Mouse (Mus musculus) midbrain, embryonic 15.5 days (tissue): Measurements from ENCODE around the gene Ei24. TPM values are rescaled to one million over a fixed set of nuclear protein-coding genes. Genes with fewer than 3 reads are reported as not detected.

Experiments used
- ATAC-seq: fragments of 200-750 bp; cut with Nextera tagmentation; replicated peaks from 2 replicates; pipeline ENCODE4 v1.8.0; 2017; ENCODE audit warnings: moderate TSS enrichment
- H3K27ac ChIP-seq: fragments of 300-500 bp; sonication (generic); 2 replicates; pipeline ENCODE4 v1.5.1; 2015; ENCODE audit warnings: mild to moderate bottlenecking, inconsistent platforms
- H3K27me3 ChIP-seq: fragments of 300-500 bp; sonication (generic); replicated peaks from 2 replicates; pipeline ENCODE4 v1.6.1; 2015; ENCODE audit warnings: inconsistent platforms
- H3K36me3 ChIP-seq: fragments of 300-500 bp; sonication (generic); replicated peaks from 2 replicates; pipeline ENCODE4 v1.6.1; 2015; ENCODE audit warnings: inconsistent platforms
- H3K4me1 ChIP-seq: fragments of 300-500 bp; sonication (generic); 2 replicates; pipeline ENCODE4 v1.6.1; 2015; ENCODE audit warnings: inconsistent platforms
- H3K4me2 ChIP-seq: fragments of 300-500 bp; sonication (generic); 2 replicates; pipeline ENCODE4 v1.6.1; 2015; ENCODE audit warnings: inconsistent platforms, mild to moderate bottlenecking, moderate library complexity
- H3K4me3 ChIP-seq: fragments of 300-500 bp; sonication (generic); 2 replicates; pipeline ENCODE4 v1.5.1; 2015; ENCODE audit warnings: mild to moderate bottlenecking, inconsistent platforms
- H3K9ac ChIP-seq: fragments of 300-500 bp; sonication (generic); 2 replicates; pipeline ENCODE4 v1.6.1; 2015; ENCODE audit warnings: mild to moderate bottlenecking, inconsistent platforms
- H3K9me3 ChIP-seq: fragments of 300-500 bp; sonication (generic); 2 replicates; pipeline ENCODE4 v1.6.1; 2016; ENCODE audit warnings: inconsistent platforms
- WGBS: fragments of 180-500 bp; shearing (Covaris S2); methylation state at CpG from one replicate; pipeline ENCODE4 v1.1.7; 2015; ENCODE audit warnings: mixed read lengths; 5-methylcytosine and 5-hydroxymethylcytosine counted together
- polyA plus RNA-seq: library from polyadenylated mRNA; unstranded; fragments of >200 nt; fragmentation: Nextera tagmentation; extraction: Ambion mirVana; gene quantifications from 2 replicates; pipeline ENCODE4 v1.2.1, GENCODE M21; 2015

Ei24 gene
- polyA plus RNA-seq, result 113 and 115 TPM in 2 replicates

DNA sequence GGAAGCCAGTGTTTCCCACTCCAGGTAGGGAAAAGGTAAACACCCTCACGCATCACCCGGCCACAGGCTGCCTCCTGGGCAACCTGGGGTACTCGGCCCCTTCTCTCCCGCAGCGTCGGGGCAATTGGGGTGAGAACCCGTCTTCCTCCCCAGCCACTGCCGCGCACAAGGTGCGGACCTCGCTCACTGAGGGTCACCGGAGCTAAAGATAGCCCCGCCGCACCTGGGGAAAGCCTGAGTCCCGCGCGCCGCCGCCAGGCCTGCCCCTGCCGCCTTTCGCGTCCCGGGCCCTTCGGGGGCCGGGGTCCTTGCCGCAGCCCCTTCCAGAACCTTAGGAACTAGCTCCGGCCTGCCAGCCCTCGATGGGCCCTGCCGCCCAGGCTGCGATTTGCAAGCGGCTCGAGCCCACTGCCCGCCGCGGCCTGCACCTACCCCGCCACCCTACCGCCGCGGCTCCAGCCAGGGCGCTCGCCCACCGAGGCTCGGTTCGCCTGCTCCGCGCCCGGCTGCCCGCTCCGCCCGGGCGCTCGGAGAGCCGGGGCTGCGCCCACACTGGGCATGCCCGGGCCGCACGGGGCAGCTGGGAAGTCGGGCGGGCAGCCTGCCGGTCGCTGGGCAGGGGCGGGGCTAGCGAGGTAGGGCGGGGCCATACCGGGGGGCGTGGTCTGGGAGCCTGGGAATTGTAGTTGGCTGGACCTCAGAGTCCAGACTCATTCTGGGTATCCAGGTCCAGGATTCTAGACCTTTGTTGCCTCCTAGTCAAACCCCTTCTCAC, at the start of gene Ei24:
Gene Ei24, minus strand, starts transcription at position 613 of the 775 bp plus-strand sequence.
- ATAC-seq, result peak; percentile 99
- H3K36me3 ChIP-seq, result no peaks in the 10 kb centered on the region
- H3K4me1 ChIP-seq, result peaks cover 31% of the 10 kb centered on the region
- peak within 1 kb of the TSS; percentile 82 for H3K27ac ChIP-seq
- peak within 1 kb of the TSS; percentile 90 for H3K4me2 ChIP-seq
- H3K27me3 ChIP-seq, result no peaks in the 10 kb centered on the region
- under 1% methylated on average over 49 of the region's 66 CpGs for WGBS
- H3K9me3 ChIP-seq, result no peaks in the 10 kb centered on the region
- peak within 1 kb of the TSS; percentile 99 for H3K4me3 ChIP-seq
- H3K9ac ChIP-seq, result peak within 1 kb of the TSS; percentile 98

DNA sequence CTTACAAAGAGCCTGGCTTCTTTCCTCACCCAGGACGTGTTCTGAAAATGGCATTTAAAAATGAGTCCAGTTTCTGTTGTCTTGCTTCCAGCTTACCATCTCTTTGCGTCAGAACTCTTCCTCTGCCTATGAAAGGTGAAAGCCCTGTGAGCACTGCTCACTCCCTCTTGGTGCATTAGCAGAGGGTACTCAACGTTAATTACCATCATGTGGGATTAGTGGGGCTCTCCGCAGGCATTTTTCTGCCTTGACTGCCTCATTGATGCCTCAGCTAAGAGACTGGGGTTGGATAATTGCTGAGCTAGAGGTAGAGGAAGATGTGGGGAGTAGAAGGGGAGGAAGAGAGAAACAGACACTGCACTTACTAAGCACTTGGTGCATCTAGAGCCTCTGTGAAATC, 49.2 kb upstream of the Ei24 start:
- no peaks in the 10 kb centered on the region for H3K27me3 ChIP-seq
- no peak overlapping the region for H3K27ac ChIP-seq
- H3K4me1 ChIP-seq, result no peaks in the 10 kb centered on the region
- no peak for ATAC-seq
- no peaks in the 10 kb centered on the region for H3K9me3 ChIP-seq
- 30% methylated on average over 4 of the region's 4 CpGs for WGBS
- no peak overlapping the region for H3K4me2 ChIP-seq
- no peak overlapping the region for H3K9ac ChIP-seq
- H3K36me3 ChIP-seq, result peaks cover 62% of the 10 kb centered on the region
- H3K4me3 ChIP-seq, result no peak overlapping the region

DNA sequence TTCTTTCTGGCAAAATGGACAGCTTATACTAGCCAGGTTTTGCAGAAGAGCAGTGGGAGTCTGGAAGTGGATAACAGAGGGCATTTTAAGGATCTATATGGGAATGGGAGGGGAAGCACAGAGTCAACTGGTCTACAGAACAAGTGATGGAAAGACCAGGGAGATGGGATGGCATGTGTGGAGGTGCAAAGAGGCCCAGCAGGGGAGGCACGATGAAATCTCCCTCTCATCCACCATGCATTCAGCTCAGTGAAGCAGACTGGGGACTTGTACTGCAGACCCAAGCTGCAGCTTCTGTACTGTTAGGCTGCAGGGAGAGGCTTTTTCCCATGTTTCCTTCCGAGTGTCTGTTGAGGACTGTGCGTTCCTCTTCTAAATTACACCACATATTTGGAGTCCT, 36.7 kb upstream of the Ei24 start:
- Histone ChIP-seq H3K4me1 (peaks cover 41% of the 10 kb centered on the region), H3K9me3 (no peaks in the 10 kb centered on the region)

DNA sequence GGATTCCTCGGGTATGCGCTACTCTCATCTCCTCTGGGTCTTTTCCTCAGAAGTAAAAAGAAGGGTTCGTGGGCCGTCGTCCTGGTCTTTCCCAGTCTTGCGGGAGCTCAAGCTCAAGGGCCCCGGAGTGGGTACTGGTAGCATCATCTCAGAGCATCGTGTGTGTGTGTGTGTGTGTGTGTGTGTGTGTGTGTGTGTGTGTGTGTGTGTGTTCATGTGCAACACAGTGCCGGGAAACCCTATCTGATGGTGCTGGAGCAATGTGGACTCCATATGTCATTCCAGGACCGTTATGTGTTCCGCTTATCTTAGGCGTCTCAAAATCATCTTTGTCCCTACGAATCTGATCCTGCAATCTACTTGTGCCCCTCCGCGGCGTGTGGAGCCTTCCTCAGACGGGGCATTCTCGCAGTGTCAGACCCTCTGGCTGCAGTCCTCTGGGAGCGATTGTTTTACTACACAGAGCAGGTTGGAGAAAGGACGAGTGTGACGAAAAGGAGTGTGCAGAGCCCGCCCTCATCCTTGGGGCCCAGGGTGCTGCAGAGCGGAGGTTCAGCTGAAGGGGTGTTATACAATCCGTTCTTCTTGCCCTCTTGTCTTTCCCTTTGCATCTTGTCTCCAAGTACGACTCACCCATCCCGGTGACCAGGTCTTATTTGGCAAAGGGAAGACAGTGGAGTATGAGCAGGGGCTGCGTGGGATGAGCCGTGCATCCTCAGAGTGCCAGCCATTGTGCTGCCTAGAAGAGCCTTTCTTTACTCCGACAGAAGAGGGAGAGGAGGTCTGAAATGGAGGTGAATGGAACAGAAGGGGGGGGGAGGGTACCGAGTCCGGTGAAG, 36.1 kb upstream of the Ei24 start:
- H3K27ac ChIP-seq, result peak overlapping the region; percentile 96
- H3K4me2 ChIP-seq, result peak overlapping the region; percentile 78
- peaks cover 41% of the 10 kb centered on the region for H3K4me1 ChIP-seq
- no peaks in the 10 kb centered on the region for H3K36me3 ChIP-seq
- H3K4me3 ChIP-seq, result peak overlapping the region; percentile 88
- no peaks in the 10 kb centered on the region for H3K27me3 ChIP-seq
- H3K9me3 ChIP-seq, result no peaks in the 10 kb centered on the region
- peak overlapping the region; percentile 81 for H3K9ac ChIP-seq
- ATAC-seq, result peak; percentile 80
- WGBS, result under 1% methylated on average over 30 of the region's 31 CpGs

More for the DNA sequence above, 36.7 kb upstream of the Ei24 start:
- Histone ChIP-seq H3K27me3 (no peaks in the 10 kb centered on the region), H3K9ac (peak overlapping the region; percentile 81), H3K36me3 (no peaks in the 10 kb centered on the region), H3K4me2 (peak overlapping the region; percentile 78), H3K4me3 (peak overlapping the region; percentile 88), H3K27ac (peak overlapping the region; percentile 96)
- 3% methylated on average over 3 of the region's 3 CpGs for WGBS
- peak; percentile 13 for ATAC-seq

DNA sequence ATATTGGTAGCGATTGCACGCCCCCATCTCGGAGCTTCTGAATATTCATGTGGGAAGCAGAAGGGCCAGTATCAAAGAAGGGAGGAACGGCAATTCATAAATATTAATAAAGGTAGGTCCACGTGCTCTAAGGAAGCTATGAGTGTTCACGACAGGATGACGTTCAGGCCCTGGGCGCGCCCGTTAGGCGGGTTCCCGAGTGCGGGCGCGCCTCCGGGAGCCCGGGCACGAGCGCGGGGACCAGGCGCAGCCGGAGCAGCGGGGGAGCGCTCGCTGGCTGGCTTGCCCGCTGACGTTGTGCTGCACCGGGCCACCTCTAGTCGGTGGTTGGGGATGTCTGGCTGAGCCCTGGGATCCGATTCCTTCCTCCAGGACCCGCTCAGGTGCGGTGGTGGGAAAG, 35.3 kb upstream of the Ei24 start:
- ATAC-seq, result peak; percentile 93
- H3K27ac ChIP-seq, result peak overlapping the region; percentile 96
- H3K9me3 ChIP-seq, result no peaks in the 10 kb centered on the region
- no peaks in the 10 kb centered on the region for H3K27me3 ChIP-seq
- under 1% methylated on average over 32 of the region's 32 CpGs for WGBS
- H3K4me3 ChIP-seq, result peak overlapping the region; percentile 88
- peaks cover 38% of the 10 kb centered on the region for H3K4me1 ChIP-seq
- H3K36me3 ChIP-seq, result no peaks in the 10 kb centered on the region
- peak overlapping the region; percentile 78 for H3K4me2 ChIP-seq
- peak overlapping the region; percentile 81 for H3K9ac ChIP-seq

DNA sequence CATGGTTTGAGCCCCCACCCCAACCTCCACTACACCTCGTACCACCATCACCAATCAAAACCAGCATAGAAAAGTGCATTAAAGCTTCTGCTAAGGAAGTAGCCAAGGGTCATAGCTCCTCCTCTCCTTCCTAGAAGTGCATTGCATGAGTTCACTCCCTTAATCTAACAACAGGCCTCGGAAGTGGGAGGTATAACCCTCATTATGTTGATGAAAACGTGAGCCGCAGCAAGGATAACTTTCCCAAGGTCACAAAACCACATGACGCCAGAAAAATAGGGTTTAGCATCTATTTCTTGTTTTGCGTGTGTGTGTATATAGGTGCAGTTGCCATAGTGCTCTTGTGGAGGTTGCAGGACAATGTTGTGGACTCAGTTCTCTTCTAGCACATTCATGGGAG, 34.2 kb upstream of the Ei24 start:
- Histone ChIP-seq H3K27me3 (no peaks in the 10 kb centered on the region), H3K36me3 (no peaks in the 10 kb centered on the region), H3K4me2 (peak overlapping the region; percentile 78; the same call in 1 of the 2 replicates), H3K27ac (peak overlapping the region; percentile 96), H3K9ac (no peak overlapping the region), H3K4me3 (no peak overlapping the region), H3K9me3 (no peaks in the 10 kb centered on the region), H3K4me1 (peaks cover 35% of the 10 kb centered on the region)
- WGBS, result 67% methylated on average over 6 of the region's 6 CpGs
- no peak for ATAC-seq

DNA sequence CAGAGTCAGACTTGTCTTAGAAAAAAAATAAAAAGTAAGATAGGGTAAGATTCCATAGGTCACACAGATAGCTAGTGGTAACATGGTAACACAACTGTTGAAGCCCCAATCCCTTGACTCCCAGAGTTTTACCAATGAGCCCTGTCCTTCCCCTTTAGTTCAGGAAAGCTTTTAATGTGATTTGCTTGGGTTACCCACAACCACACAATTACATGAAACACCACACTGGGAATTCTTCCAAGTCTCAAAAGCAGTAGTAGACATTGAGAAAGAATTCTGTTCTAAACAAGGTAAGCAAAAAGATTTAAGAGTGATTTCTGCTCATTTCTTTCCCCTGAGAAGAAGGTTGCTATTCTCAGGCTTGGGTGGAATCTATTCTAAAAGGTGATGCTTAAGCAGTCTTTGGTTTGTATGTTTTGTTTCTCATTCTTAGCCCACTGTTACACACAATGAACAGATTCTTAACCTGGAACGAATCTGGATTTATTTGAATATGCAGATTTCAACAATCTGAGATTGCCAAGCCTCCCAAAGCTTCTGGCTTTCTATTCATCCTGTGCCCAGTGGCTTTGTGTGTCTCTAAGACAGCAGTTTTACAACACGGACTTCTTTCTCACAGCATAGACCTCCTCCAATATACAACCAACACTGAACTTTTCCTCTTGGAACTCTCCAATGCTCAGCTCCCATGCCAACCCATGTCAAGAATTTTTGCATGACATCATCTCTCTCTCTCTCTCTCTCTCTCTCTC, 29.6 kb upstream of the Ei24 start:
- ATAC-seq, result no peak; the same call in 1 of the 2 replicates
- no peak overlapping the region for H3K9ac ChIP-seq
- H3K36me3 ChIP-seq, result no peaks in the 10 kb centered on the region
- no peak overlapping the region for H3K4me3 ChIP-seq
- WGBS, result 40% methylated on average over 2 of the region's 2 CpGs
- peak overlapping the region; percentile 61 for H3K27ac ChIP-seq
- H3K4me2 ChIP-seq, result no peak overlapping the region
- no peaks in the 10 kb centered on the region for H3K27me3 ChIP-seq
- H3K9me3 ChIP-seq, result no peaks in the 10 kb centered on the region
- peaks cover 25% of the 10 kb centered on the region for H3K4me1 ChIP-seq

DNA sequence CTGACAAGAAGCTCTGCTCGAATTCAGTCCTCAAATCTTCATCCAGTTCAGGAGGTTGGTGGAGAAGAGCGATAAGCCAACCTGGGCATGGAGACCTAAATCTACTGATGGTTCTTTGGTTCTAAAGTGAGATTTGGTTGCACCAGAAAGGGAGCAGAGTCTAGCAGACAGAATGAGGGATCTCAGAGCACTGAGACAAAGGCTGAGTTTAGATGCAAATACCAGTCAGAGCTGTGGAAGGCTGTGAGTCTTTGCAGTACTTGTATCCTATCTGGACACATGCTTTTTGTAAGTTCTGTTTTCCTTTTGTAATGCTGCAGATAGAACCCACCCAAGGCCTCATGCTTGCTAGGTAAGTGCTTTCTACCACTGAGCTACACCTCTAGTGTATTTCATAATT, 24.8 kb upstream of the Ei24 start:
- Histone ChIP-seq H3K4me1 (peaks cover 20% of the 10 kb centered on the region), H3K27me3 (no peaks in the 10 kb centered on the region), H3K36me3 (no peaks in the 10 kb centered on the region), H3K9ac (peak overlapping the region; percentile 33), H3K4me2 (peak overlapping the region; percentile 50), H3K9me3 (no peaks in the 10 kb centered on the region), H3K27ac (peak overlapping the region; percentile 92), H3K4me3 (peak overlapping the region; percentile 29)
- WGBS, result 11% methylated on average over 2 of the region's 2 CpGs
- peak; percentile 59 for ATAC-seq

DNA sequence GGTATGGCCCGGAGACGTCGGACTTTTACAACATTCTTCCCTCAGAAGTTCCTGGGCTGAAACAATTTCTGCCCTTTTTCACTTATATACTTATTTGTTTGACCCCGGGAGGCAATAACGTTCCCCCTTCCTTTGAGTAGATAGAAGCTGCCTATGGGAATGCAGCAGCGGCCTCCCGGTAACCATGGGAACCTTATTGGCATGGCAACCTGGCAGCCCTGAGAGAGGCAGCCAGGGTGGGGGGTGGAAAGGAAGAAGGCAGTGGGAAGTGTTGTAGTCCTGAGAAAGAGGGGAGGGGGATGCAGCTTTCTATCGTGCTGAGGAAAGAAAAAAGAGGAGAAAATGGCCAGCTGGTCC, 24.4 kb upstream of the Ei24 start, which contains the start of gene Fez1:
Gene Fez1, plus strand, starts transcription at position 221 of the 357 bp plus-strand sequence.
- Histone ChIP-seq H3K4me1 (peaks cover 20% of the 10 kb centered on the region), H3K27me3 (no peaks in the 10 kb centered on the region), H3K9ac (peak within 1 kb of the TSS; percentile 33), H3K4me2 (peak within 1 kb of the TSS; percentile 50), H3K36me3 (no peaks in the 10 kb centered on the region), H3K27ac (peak within 1 kb of the TSS; percentile 92), H3K4me3 (peak within 1 kb of the TSS; percentile 29), H3K9me3 (no peaks in the 10 kb centered on the region)
- ATAC-seq, result peak; percentile 99
- WGBS, result 0% methylated on average over 8 of the region's 8 CpGs

DNA sequence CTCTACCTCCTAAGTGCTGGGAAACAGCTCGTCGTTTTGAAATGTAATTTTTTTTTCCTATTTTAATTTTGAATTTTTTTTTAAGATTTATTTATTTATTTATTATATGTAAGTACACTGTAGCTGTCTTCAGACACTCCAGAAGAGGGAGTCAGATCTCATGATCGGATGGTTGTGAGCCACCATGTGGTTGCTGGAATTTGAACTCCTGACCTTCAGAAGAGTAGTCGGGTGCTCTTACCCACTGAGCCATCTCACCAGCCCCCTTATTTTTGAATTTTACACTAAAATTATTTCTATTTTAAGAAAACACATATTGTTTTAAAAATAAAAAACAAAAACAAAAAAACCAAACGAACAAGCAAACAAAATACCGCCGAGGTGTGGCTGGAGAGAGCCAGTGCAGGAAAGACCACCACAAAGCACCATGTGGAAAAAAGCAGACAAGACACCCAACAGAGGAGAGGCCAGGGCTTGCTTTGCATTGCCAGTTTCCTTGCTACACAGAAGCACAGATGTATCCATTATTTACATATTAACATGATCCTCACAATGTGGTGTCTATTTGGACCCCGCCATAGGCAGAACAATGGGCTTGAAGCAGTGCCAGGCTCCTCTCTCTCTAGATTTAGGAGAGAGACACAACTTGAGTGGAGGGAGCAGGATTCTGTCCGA, 23.9 kb upstream of the Ei24 start:
- peak overlapping the region; percentile 50 for H3K4me2 ChIP-seq
- H3K9me3 ChIP-seq, result no peaks in the 10 kb centered on the region
- H3K36me3 ChIP-seq, result no peaks in the 10 kb centered on the region
- peak overlapping the region; percentile 29 for H3K4me3 ChIP-seq
- peak; percentile 89 for ATAC-seq
- H3K27me3 ChIP-seq, result no peaks in the 10 kb centered on the region
- H3K27ac ChIP-seq, result peak overlapping the region; percentile 92
- 17% methylated on average over 9 of the region's 9 CpGs for WGBS
- peaks cover 20% of the 10 kb centered on the region for H3K4me1 ChIP-seq
- H3K9ac ChIP-seq, result no peak overlapping the region

DNA sequence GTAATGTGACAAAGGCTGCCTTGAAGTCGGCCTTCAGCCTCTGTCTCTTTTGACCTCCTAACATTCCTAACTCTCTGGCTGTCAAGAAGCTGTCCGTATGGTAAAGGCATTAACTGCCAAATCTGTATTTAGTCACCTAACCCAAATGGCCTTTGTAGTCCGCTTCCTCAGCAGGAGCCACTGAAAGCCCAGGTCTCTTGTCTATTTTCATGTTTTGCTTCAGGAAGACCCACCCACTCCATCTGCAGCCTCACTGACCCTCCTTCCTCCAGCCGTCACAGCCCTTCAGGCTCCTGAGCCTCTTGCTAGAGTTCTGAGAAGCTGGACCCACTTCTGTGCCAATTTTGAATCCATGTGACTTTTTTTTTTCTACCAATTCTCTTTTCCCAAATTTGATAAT, 21.7 kb upstream of the Ei24 start:
- Histone ChIP-seq H3K27ac (no peak overlapping the region), H3K27me3 (no peaks in the 10 kb centered on the region), H3K36me3 (no peaks in the 10 kb centered on the region), H3K4me2 (no peak overlapping the region), H3K4me1 (peaks cover 17% of the 10 kb centered on the region), H3K9ac (no peak overlapping the region), H3K9me3 (no peaks in the 10 kb centered on the region), H3K4me3 (no peak overlapping the region)
- no peak for ATAC-seq
- WGBS, result 53% methylated on average over 4 of the region's 4 CpGs
